Mouse (Mus musculus) limb, embryonic 13.5 days (tissue): ENCODE results near the gene Ugt1a10. TPM values are rescaled to one million over a fixed set of nuclear protein-coding genes. Genes with fewer than 3 reads are reported as not detected.
"Not testable (repeated sequence)": the region's sequence is repeated elsewhere in the genome, so short reads cannot be mapped to it uniquely, and the experiment has no call there.

ENCODE experiments used
- ATAC-seq: fragments of 200-750 bp; cut with Nextera tagmentation; 2 replicates; pipeline ENCODE4 v1.8.0; 2017; ENCODE audit warnings: low read depth, moderate number of reproducible peaks, moderate TSS enrichment; ENCODE audit not compliant: low FRiP score
- H3K27ac ChIP-seq: fragments of 300-500 bp; sonication (generic); 2 replicates; pipeline ENCODE4 v1.5.1; 2015; ENCODE audit warnings: inconsistent platforms, mild to moderate bottlenecking, moderate library complexity
- H3K27me3 ChIP-seq: fragments of 300-500 bp; sonication (generic); 2 replicates; pipeline ENCODE4 v1.6.1; 2015; ENCODE audit warnings: mild to moderate bottlenecking, inconsistent platforms
- H3K36me3 ChIP-seq: fragments of 300-500 bp; sonication (generic); 2 replicates; pipeline ENCODE4 v1.6.1; 2015; ENCODE audit warnings: inconsistent platforms, mild to moderate bottlenecking, moderate library complexity
- H3K4me1 ChIP-seq: fragments of 300-500 bp; sonication (generic); 2 replicates; pipeline ENCODE4 v1.6.1; 2015; ENCODE audit warnings: inconsistent platforms
- H3K4me2 ChIP-seq: fragments of 300-500 bp; sonication (generic); replicated peaks from 2 replicates; pipeline ENCODE4 v1.6.1; 2015; ENCODE audit warnings: inconsistent platforms, mild to moderate bottlenecking, moderate library complexity
- H3K4me3 ChIP-seq: fragments of 300-500 bp; sonication (generic); 2 replicates; pipeline ENCODE4 v1.5.1; 2015; ENCODE audit warnings: moderate library complexity, mild to moderate bottlenecking, inconsistent platforms
- H3K9ac ChIP-seq: fragments of 300-500 bp; sonication (generic); 2 replicates; pipeline ENCODE4 v1.6.1; 2015; ENCODE audit warnings: mild to moderate bottlenecking, inconsistent platforms
- H3K9me3 ChIP-seq: fragments of 300-500 bp; sonication (generic); 2 replicates; pipeline ENCODE4 v1.6.1; 2016; ENCODE audit warnings: inconsistent platforms
- WGBS: fragments of 180-500 bp; shearing (Covaris S2); methylation state at CpG from one replicate; pipeline ENCODE4 v1.1.7; 2015; 5-methylcytosine and 5-hydroxymethylcytosine counted together
- polyA plus RNA-seq: library from polyadenylated mRNA; unstranded; fragments of >200 nt; fragmentation: Nextera tagmentation; extraction: Ambion mirVana; gene quantifications from 2 replicates; pipeline ENCODE4 v1.2.1, GENCODE M21; 2015

Ugt1a10 gene
- polyA plus RNA-seq, 1 experiment from 2014 or later = not detected

DNA sequence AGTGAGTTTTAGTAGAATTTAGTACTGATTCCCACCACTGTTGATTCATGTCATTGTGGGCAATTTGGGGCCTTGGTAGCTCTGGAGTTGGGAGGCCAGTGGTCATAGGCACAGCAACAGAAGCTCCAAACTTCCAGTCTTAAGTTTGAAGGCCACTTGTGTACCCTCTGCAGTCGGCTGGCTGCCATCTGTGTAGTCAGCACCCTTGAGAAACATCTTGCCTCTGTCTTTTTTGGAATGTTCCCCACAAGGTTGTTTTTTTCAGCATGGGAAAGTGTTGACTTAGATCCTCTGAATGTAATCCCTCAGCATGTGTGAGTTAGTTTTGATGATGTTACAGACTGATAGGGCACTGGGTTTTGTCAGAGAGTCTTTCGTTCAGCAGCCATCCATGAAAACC lies 44.5 kb downstream of the Ugt1a10 start:
- H3K4me3 ChIP-seq, ATAC-seq, H3K36me3 ChIP-seq, H3K27me3 ChIP-seq, H3K27ac ChIP-seq, H3K4me2 ChIP-seq, H3K9me3 ChIP-seq, H3K9ac ChIP-seq: not testable (repeated sequence)
- WGBS = 84% methylated on average over 2 of the region's 2 CpGs
- H3K4me1 ChIP-seq = peaks cover 11% of the 10 kb centered on the region

- H3K4me1 ChIP-seq, H3K9ac ChIP-seq, H3K27me3 ChIP-seq, H3K36me3 ChIP-seq, ATAC-seq, H3K9me3 ChIP-seq, H3K27ac ChIP-seq, H3K4me2 ChIP-seq, H3K4me3 ChIP-seq: not testable (repeated sequence)
- WGBS = 74% methylated on average over 3 of the region's 3 CpGs
Observed at GRCm38 (mm10) chr1:88103019-88103418, 47.8 kb downstream of the Ugt1a10 start, which contains the start of gene Ugt1a6b. Ugt1a6b (plus strand) TSS chr1:88103252.

GRCm38 (mm10) chr1:88103697-88104468 lies 48.7 kb downstream of the Ugt1a10 start:
- not testable (repeated sequence) for H3K4me1 ChIP-seq, H3K4me2 ChIP-seq, H3K27ac ChIP-seq, H3K9ac ChIP-seq, ATAC-seq, H3K9me3 ChIP-seq, H3K36me3 ChIP-seq, H3K4me3 ChIP-seq, H3K27me3 ChIP-seq
- 85% methylated on average over 4 of the region's 5 CpGs for WGBS

DNA sequence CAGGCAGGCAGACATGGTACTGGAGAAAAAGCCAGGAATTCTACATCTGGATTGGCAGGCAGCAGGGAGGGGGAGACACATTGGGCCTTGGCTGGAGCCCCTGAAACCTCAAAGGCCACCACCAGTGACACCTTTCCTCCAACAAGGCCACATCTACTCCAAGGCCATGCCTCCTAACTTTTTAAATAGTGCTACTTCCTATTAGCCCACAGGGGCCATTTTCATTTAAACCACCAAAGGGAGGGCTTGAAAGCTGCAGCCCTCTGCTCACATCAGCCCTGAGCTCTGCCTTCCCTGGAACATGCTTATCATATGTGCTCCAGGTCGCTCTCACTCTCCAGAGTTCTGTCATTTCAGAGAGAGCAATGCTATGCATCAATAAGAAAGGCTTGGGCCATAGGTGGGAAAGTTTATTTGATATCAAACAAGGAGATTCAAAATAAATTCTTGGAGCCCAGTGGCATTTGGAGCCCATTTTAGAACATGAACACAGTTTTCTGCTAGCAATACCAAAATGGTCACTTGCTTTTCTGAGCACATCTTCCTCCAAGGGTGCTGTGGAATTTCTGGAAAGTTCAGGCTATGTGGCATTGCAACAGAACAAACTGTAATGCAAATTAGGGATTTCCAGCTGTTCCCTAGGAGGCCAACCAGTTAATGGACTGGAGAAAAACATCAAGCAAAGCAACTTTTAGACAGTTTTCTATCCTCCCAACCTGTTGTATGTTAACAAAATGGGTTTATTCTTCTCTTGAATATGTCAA lies 49.7 kb downstream of the Ugt1a10 start:
- H3K4me1 ChIP-seq = no peaks in the 10 kb centered on the region
- H3K9me3 ChIP-seq = no peaks in the 10 kb centered on the region
- no peaks in the 10 kb centered on the region for H3K27me3 ChIP-seq
- ATAC-seq = no peak
- no peak overlapping the region for H3K9ac ChIP-seq
- no peak overlapping the region for H3K4me2 ChIP-seq
- no peak overlapping the region for H3K4me3 ChIP-seq
- no peak overlapping the region for H3K27ac ChIP-seq
- H3K36me3 ChIP-seq = no peaks in the 10 kb centered on the region
- WGBS = 85% methylated on average over 1 of the region's 1 CpGs

DNA sequence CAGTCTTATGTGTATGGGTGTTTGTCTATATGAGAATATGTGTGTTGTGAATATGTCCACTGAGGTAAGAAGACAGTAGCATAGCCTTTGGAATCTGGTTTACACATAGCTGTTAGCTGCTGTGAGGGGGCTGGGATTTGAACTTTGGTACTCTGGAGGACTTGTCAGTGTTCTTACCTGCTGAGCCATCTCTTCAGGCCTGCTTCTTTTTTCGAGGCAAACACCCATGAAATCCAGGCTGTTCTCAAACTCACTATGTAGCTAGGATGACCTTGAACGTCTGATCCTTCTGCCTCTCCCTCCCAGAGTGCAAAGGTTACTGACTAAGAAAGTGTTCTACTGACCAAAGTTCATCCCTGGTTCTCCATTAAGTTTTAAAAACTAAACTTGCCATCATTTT lies 50.5 kb downstream of the Ugt1a10 start:
- Histone ChIP-seq H3K4me2 (no peak overlapping the region), H3K4me1 (no peaks in the 10 kb centered on the region), H3K4me3 (no peak overlapping the region), H3K9me3 (no peaks in the 10 kb centered on the region), H3K36me3 (no peaks in the 10 kb centered on the region), H3K27ac (no peak overlapping the region), H3K9ac (no peak overlapping the region), H3K27me3 (no peaks in the 10 kb centered on the region)
- no peak for ATAC-seq
- WGBS = 58% methylated on average over 2 of the region's 2 CpGs

GRCm38 (mm10) chr1:88109027-88109557 lies 53.9 kb downstream of the Ugt1a10 start:
- H3K9ac ChIP-seq, ATAC-seq, H3K9me3 ChIP-seq, H3K27me3 ChIP-seq, H3K4me1 ChIP-seq, H3K4me3 ChIP-seq, H3K36me3 ChIP-seq, H3K4me2 ChIP-seq, H3K27ac ChIP-seq: not testable (repeated sequence)
- WGBS = 92% methylated on average over 2 of the region's 2 CpGs

DNA sequence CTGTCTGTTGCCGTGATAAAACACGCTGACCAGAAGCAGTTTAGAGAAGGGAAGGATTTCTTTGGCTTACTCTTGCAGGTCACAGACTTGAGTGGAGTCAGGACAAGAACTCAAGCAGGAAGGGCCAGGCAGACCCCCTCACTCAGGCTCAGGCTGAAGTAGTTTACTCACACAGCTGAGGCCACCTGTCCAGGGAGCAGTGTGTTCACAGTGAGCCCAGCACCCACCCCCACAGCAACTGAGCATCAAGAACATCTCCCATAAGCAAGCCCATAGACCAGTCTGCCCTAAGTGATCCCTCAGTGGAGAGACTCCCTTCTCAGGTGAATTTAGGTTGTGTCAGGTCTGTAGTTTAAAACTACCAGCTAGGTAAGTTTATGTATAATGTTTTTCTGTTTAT lies 54.4 kb downstream of the Ugt1a10 start:
- H3K9ac ChIP-seq, ATAC-seq, H3K4me3 ChIP-seq, H3K27ac ChIP-seq, H3K27me3 ChIP-seq, H3K36me3 ChIP-seq, H3K4me2 ChIP-seq, H3K4me1 ChIP-seq, H3K9me3 ChIP-seq: not testable (repeated sequence)
- 83% methylated on average over 2 of the region's 2 CpGs for WGBS

GRCm38 (mm10) chr1:88112769-88113168 lies 57.6 kb downstream of the Ugt1a10 start:
- not testable (repeated sequence) for H3K4me1 ChIP-seq, H3K4me3 ChIP-seq, H3K27ac ChIP-seq, H3K9me3 ChIP-seq, ATAC-seq, H3K4me2 ChIP-seq, H3K27me3 ChIP-seq, H3K36me3 ChIP-seq, H3K9ac ChIP-seq
- WGBS = 94% methylated on average over 6 of the region's 6 CpGs

- H3K9me3 ChIP-seq = peaks cover 10% of the 10 kb centered on the region; the same call in 1 of the 2 replicates
- H3K4me2 ChIP-seq, H3K27ac ChIP-seq, H3K9ac ChIP-seq, H3K4me3 ChIP-seq, H3K36me3 ChIP-seq, H3K4me1 ChIP-seq, H3K27me3 ChIP-seq, ATAC-seq: not testable (repeated sequence)
- WGBS = 15% methylated on average over 4 of the region's 4 CpGs
Observed at GRCm38 (mm10) chr1:88120550-88120949, 65.4 kb downstream of the Ugt1a10 start.

- no CpG with 5 or more reads among the region's 1 CpGs for WGBS
- H3K9me3 ChIP-seq = peaks cover 10% of the 10 kb centered on the region; the same call in 1 of the 2 replicates
- not testable (repeated sequence) for H3K27me3 ChIP-seq, H3K4me3 ChIP-seq, ATAC-seq, H3K4me2 ChIP-seq, H3K36me3 ChIP-seq, H3K9ac ChIP-seq, H3K27ac ChIP-seq, H3K4me1 ChIP-seq
Observed at GRCm38 (mm10) chr1:88121521-88121920, 66.3 kb downstream of the Ugt1a10 start.

DNA sequence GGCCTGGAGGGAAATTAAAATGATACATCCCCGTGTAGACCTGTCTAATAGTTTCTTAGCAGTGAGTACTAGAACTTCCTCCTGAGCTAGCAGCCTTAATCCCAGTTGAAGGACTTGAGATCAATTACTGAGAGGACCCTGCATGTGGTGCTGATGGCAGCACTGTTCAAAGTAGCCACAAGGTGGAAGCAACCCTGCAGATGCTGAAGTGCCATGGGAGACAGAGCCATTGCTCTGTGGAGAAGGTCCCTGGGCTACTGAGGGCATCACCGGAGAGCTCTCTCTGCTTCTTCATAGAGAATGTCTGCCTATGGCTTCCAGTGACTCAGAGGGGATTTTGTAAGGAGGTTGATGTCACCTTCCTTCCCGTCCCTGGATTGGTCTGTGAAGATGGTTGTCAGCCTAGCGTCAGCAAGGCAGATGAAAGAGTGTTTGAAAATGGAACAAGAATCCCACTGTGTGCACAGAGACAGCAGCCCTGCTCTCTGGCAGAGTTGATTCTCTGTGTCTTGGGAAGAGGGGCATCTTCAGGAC lies 70.7 kb downstream of the Ugt1a10 start:
- H3K27ac ChIP-seq, H3K27me3 ChIP-seq, H3K9ac ChIP-seq, H3K4me3 ChIP-seq, H3K36me3 ChIP-seq, H3K9me3 ChIP-seq, H3K4me1 ChIP-seq, ATAC-seq, H3K4me2 ChIP-seq: not testable (repeated sequence)
- 74% methylated on average over 4 of the region's 4 CpGs for WGBS

DNA sequence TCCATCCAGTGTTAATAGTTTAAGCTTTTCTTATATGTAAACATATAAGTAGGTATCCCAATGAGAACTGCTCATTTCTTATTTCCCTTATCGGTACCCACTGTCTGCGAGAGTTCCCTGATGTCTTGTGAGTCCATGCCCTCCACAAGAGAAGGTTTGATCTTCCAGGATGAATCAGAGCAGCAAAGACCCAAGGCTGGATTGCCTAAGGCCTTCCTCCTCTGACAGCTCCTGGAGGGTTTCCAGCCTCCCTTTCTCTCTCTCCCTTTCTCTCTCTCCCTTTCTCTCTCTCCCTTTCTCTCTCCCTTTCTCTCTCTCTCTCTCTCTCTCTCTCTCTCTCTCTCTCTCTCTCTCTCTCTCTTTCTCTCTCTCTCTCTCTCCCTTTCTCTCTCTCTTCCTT lies 73.9 kb downstream of the Ugt1a10 start:
- H3K9ac ChIP-seq, H3K27ac ChIP-seq, H3K4me2 ChIP-seq, H3K9me3 ChIP-seq, H3K36me3 ChIP-seq, H3K4me3 ChIP-seq, H3K27me3 ChIP-seq, H3K4me1 ChIP-seq, ATAC-seq: not testable (repeated sequence)
- 81% methylated on average over 2 of the region's 2 CpGs for WGBS
